Mouse (Mus musculus): ENCODE data around the gene Il17rd. TPM values are rescaled to one million over a fixed set of nuclear protein-coding genes. Genes with fewer than 3 reads are reported as not detected.

Gene Il17rd
- polyA plus RNA-seq, 1 experiment from 2014 or later: 0.80 TPM

- ATAC-seq (replicated peaks; ENCODE audit: low FRiP score) (no peak), DNase-seq (ENCODE audit: low spot score) (no peak)
- no peak overlapping the region for H3K9ac ChIP-seq (ENCODE audit: low read depth, low read length)
- H3K27ac ChIP-seq (ENCODE audit: low read depth, low read length): no peak overlapping the region
- H3K4me2 ChIP-seq: no peak overlapping the region
- H3K27me3 ChIP-seq (replicated peaks; ENCODE audit: control insufficient read depth, insufficient read depth, low read length): no peaks in the 10 kb centered on the region
- no peaks in the 10 kb centered on the region for H3K9me3 ChIP-seq (ENCODE audit: control insufficient read depth, low read length)
- no peaks in the 10 kb centered on the region for H3K4me1 ChIP-seq (replicated peaks; ENCODE audit: control insufficient read depth, insufficient read depth, low read length)
- H3K4me3 ChIP-seq (ENCODE audit: low read depth, low read length): no peak overlapping the region
- 90% methylated on average over 9 of the region's 9 CpGs for WGBS
- H3K36me3 ChIP-seq (ENCODE audit: control insufficient read depth, insufficient read depth, low read length): no peaks in the 10 kb centered on the region
Observed at GRCm38 (mm10) chr14:27138891-27139290, 100.2 kb downstream of the Il17rd start.

GRCm38 (mm10) chr14:27139968-27140367 is 101.2 kb downstream of the Il17rd start:
- Histone ChIP-seq H3K4me3 (ENCODE audit: low read depth, low read length) (no peak overlapping the region), H3K27me3 (replicated peaks; ENCODE audit: control insufficient read depth, insufficient read depth, low read length) (no peaks in the 10 kb centered on the region), H3K27ac (ENCODE audit: low read depth, low read length) (no peak overlapping the region), H3K4me2 (no peak overlapping the region), H3K9me3 (ENCODE audit: control insufficient read depth, low read length) (no peaks in the 10 kb centered on the region), H3K4me1 (replicated peaks; ENCODE audit: control insufficient read depth, insufficient read depth, low read length) (no peaks in the 10 kb centered on the region), H3K9ac (ENCODE audit: low read depth, low read length) (no peak overlapping the region), H3K36me3 (ENCODE audit: control insufficient read depth, insufficient read depth, low read length) (no peaks in the 10 kb centered on the region)
- ATAC-seq (replicated peaks; ENCODE audit: low FRiP score) (no peak), DNase-seq (ENCODE audit: low spot score) (no peak)
- WGBS: 70% methylated on average over 3 of the region's 3 CpGs

GRCm38 (mm10) chr14:27141486-27141885 is 102.7 kb downstream of the Il17rd start:
- Histone ChIP-seq H3K36me3 (ENCODE audit: control insufficient read depth, insufficient read depth, low read length) (no peaks in the 10 kb centered on the region), H3K9ac (ENCODE audit: low read depth, low read length) (no peak overlapping the region), H3K4me1 (replicated peaks; ENCODE audit: control insufficient read depth, insufficient read depth, low read length) (no peaks in the 10 kb centered on the region), H3K4me3 (ENCODE audit: low read depth, low read length) (no peak overlapping the region), H3K27ac (ENCODE audit: low read depth, low read length) (no peak overlapping the region), H3K4me2 (no peak overlapping the region), H3K9me3 (ENCODE audit: control insufficient read depth, low read length) (no peaks in the 10 kb centered on the region), H3K27me3 (replicated peaks; ENCODE audit: control insufficient read depth, insufficient read depth, low read length) (no peaks in the 10 kb centered on the region)
- no peak for ATAC-seq (replicated peaks; ENCODE audit: low FRiP score)
- 19% methylated on average over 3 of the region's 3 CpGs for WGBS
- no peak for DNase-seq (ENCODE audit: low spot score)

GRCm38 (mm10) chr14:27142680-27143079 is 103.9 kb downstream of the Il17rd start:
- H3K27ac ChIP-seq (ENCODE audit: low read depth, low read length): no peak overlapping the region
- no peak overlapping the region for H3K9ac ChIP-seq (ENCODE audit: low read depth, low read length)
- H3K27me3 ChIP-seq (replicated peaks; ENCODE audit: control insufficient read depth, insufficient read depth, low read length): no peaks in the 10 kb centered on the region
- ATAC-seq (replicated peaks; ENCODE audit: low FRiP score) (no peak), DNase-seq (ENCODE audit: low spot score) (no peak)
- 69% methylated on average over 5 of the region's 5 CpGs for WGBS
- H3K36me3 ChIP-seq (ENCODE audit: control insufficient read depth, insufficient read depth, low read length): no peaks in the 10 kb centered on the region
- H3K4me1 ChIP-seq (replicated peaks; ENCODE audit: control insufficient read depth, insufficient read depth, low read length): no peaks in the 10 kb centered on the region
- H3K4me3 ChIP-seq (ENCODE audit: low read depth, low read length): no peak overlapping the region
- no peak overlapping the region for H3K4me2 ChIP-seq
- no peaks in the 10 kb centered on the region for H3K9me3 ChIP-seq (ENCODE audit: control insufficient read depth, low read length)

- Histone ChIP-seq H3K4me3 (ENCODE audit: low read depth, low read length) (no peak overlapping the region), H3K4me1 (replicated peaks; ENCODE audit: control insufficient read depth, insufficient read depth, low read length) (no peaks in the 10 kb centered on the region), H3K27ac (ENCODE audit: low read depth, low read length) (no peak overlapping the region), H3K4me2 (no peak overlapping the region), H3K9me3 (ENCODE audit: control insufficient read depth, low read length) (no peaks in the 10 kb centered on the region), H3K9ac (ENCODE audit: low read depth, low read length) (no peak overlapping the region), H3K27me3 (replicated peaks; ENCODE audit: control insufficient read depth, insufficient read depth, low read length) (no peaks in the 10 kb centered on the region), H3K36me3 (ENCODE audit: control insufficient read depth, insufficient read depth, low read length) (no peaks in the 10 kb centered on the region)
- no peak for ATAC-seq (replicated peaks; ENCODE audit: low FRiP score)
- 66% methylated on average over 8 of the region's 8 CpGs for WGBS
- DNase-seq (ENCODE audit: low spot score): no peak
Observed at GRCm38 (mm10) chr14:27145171-27146045, 106.7 kb downstream of the Il17rd start.

- DNase-seq (ENCODE audit: low spot score) (no peak), ATAC-seq (replicated peaks; ENCODE audit: low FRiP score) (no peak)
- Histone ChIP-seq H3K36me3 (ENCODE audit: control insufficient read depth, insufficient read depth, low read length) (no peaks in the 10 kb centered on the region), H3K27me3 (replicated peaks; ENCODE audit: control insufficient read depth, insufficient read depth, low read length) (no peaks in the 10 kb centered on the region), H3K4me1 (replicated peaks; ENCODE audit: control insufficient read depth, insufficient read depth, low read length) (no peaks in the 10 kb centered on the region), H3K9me3 (ENCODE audit: control insufficient read depth, low read length) (no peaks in the 10 kb centered on the region), H3K4me3 (ENCODE audit: low read depth, low read length) (no peak overlapping the region), H3K4me2 (no peak overlapping the region), H3K27ac (ENCODE audit: low read depth, low read length) (no peak overlapping the region), H3K9ac (ENCODE audit: low read depth, low read length) (no peak overlapping the region)
- WGBS: 77% methylated on average over 7 of the region's 7 CpGs
Observed at GRCm38 (mm10) chr14:27147726-27148125, 109.0 kb downstream of the Il17rd start.

- Histone ChIP-seq H3K4me3 (ENCODE audit: low read depth, low read length) (no peak overlapping the region), H3K9ac (ENCODE audit: low read depth, low read length) (no peak overlapping the region), H3K36me3 (ENCODE audit: control insufficient read depth, insufficient read depth, low read length) (no peaks in the 10 kb centered on the region), H3K27ac (ENCODE audit: low read depth, low read length) (no peak overlapping the region), H3K4me2 (no peak overlapping the region), H3K9me3 (ENCODE audit: control insufficient read depth, low read length) (no peaks in the 10 kb centered on the region), H3K27me3 (replicated peaks; ENCODE audit: control insufficient read depth, insufficient read depth, low read length) (0 out of 2 replicates have a peak, but pooled peaks cover under 1% of the 10 kb centered on the region), H3K4me1 (replicated peaks; ENCODE audit: control insufficient read depth, insufficient read depth, low read length) (no peaks in the 10 kb centered on the region)
- ATAC-seq (replicated peaks; ENCODE audit: low FRiP score) (no peak), DNase-seq (ENCODE audit: low spot score) (no peak)
- WGBS: 87% methylated on average over 5 of the region's 5 CpGs
Observed at GRCm38 (mm10) chr14:27149401-27149800, 110.7 kb downstream of the Il17rd start.

- no peaks in the 10 kb centered on the region for H3K36me3 ChIP-seq (ENCODE audit: control insufficient read depth, insufficient read depth, low read length)
- 0 out of 2 replicates have a peak, but pooled peaks cover 2% of the 10 kb centered on the region for H3K27me3 ChIP-seq (replicated peaks; ENCODE audit: control insufficient read depth, insufficient read depth, low read length)
- whole genome bisulfite sequencing: 44% methylated on average over 6 of the region's 6 CpGs
- DNase-seq (ENCODE audit: low spot score): no peak
- no peak overlapping the region for H3K27ac ChIP-seq (ENCODE audit: low read depth, low read length)
- H3K4me3 ChIP-seq (ENCODE audit: low read depth, low read length): no peak overlapping the region
- no peak overlapping the region for H3K4me2 ChIP-seq
- H3K4me1 ChIP-seq (replicated peaks; ENCODE audit: control insufficient read depth, insufficient read depth, low read length): no peaks in the 10 kb centered on the region
- no peaks in the 10 kb centered on the region for H3K9me3 ChIP-seq (ENCODE audit: control insufficient read depth, low read length)
- no peak overlapping the region for H3K9ac ChIP-seq (ENCODE audit: low read depth, low read length)
- no peak for ATAC-seq (replicated peaks; ENCODE audit: low FRiP score)
Observed at GRCm38 (mm10) chr14:27150011-27150640, 111.4 kb downstream of the Il17rd start.
